Comparison of ENCODE assay signal across 8 mouse cellular contexts in genomic region chr3:108061420-108061819, GRCm38 (mm10). TPM values are rescaled to one million over a fixed set of nuclear protein-coding genes. Genes with fewer than 3 reads are reported as not detected.
DNase-seq lines count a peak whose midpoint lies in the region; ATAC-seq lines count a peak whose summit lies in the region.

No protein-coding gene starts in this region.

- 23% methylated on average over 7 of the region's 7 CpGs for WGBS in kidney, embryonic 14.5 days
- WGBS in lung, embryonic 16.5 days, result 14% methylated on average over 7 of the region's 7 CpGs

- H3K27ac ChIP-seq in kidney, embryonic 14.5 days (ENCODE audit: low read depth, low read length), result no peak overlapping the region
- no peak overlapping the region for H3K27ac ChIP-seq in lung, embryonic 16.5 days (ENCODE audit: low read length)

- H3K4me1 ChIP-seq in kidney, embryonic 14.5 days (ENCODE audit: control insufficient read depth, insufficient read depth, low read length), result no peaks in the 10 kb centered on the region
- no peaks in the 10 kb centered on the region for H3K4me1 ChIP-seq in lung, embryonic 16.5 days (replicated peaks; ENCODE audit: control insufficient read depth, insufficient read depth, low read length)

- H3K36me3 ChIP-seq in kidney, embryonic 14.5 days (ENCODE audit: control insufficient read depth, insufficient read depth, low read length), result no peaks in the 10 kb centered on the region
- H3K36me3 ChIP-seq in lung, embryonic 16.5 days (ENCODE audit: control insufficient read depth, insufficient read depth, low read length), result no peaks in the 10 kb centered on the region

- no peaks in the 10 kb centered on the region; the same call in 1 of the 2 replicates for H3K27me3 ChIP-seq in kidney, embryonic 14.5 days (ENCODE audit: control insufficient read depth, insufficient read depth, low read length)
- H3K27me3 ChIP-seq in lung, embryonic 16.5 days (ENCODE audit: control insufficient read depth, insufficient read depth, low read depth, low read length), result no peaks in the 10 kb centered on the region

- H3K9ac ChIP-seq in kidney, embryonic 14.5 days (ENCODE audit: low read depth, low read length), result no peak overlapping the region
- 0 out of 2 replicates have a peak overlapping the region, but pooled peaks have one; percentile 36 for H3K9ac ChIP-seq in lung, embryonic 16.5 days (ENCODE audit: low read length)

- H3K4me3 ChIP-seq in kidney, embryonic 14.5 days (ENCODE audit: low read length), result no peak overlapping the region
- peak overlapping the region; percentile 22; the same call in 1 of the 2 replicates for H3K4me3 ChIP-seq in lung, embryonic 16.5 days (ENCODE audit: low read length)

- no peaks in the 10 kb centered on the region for H3K9me3 ChIP-seq in kidney, embryonic 14.5 days (ENCODE audit: control insufficient read depth, low read length)
- H3K9me3 ChIP-seq in lung, embryonic 16.5 days (ENCODE audit: control insufficient read depth, low read length), result no peaks in the 10 kb centered on the region

- H3K4me2 ChIP-seq in kidney, embryonic 14.5 days (replicated peaks; ENCODE audit: low read depth, low read length), result peak overlapping the region; percentile 23; the same call in 1 of the 2 replicates
- H3K4me2 ChIP-seq in lung, embryonic 16.5 days (ENCODE audit: low read depth, low read length), result peak overlapping the region; percentile 47

- peak; percentile 66 for DNase-seq in adrenal gland, postnatal 10 days
- no peak for DNase-seq in adrenal gland, postnatal 4 days (ENCODE audit: low spot score in 2 of 2)
- DNase-seq in 416B (ENCODE audit: low read depth), result peak; percentile 90
- peak; percentile 56 for DNase-seq in c-Kit-negative CD71-positive TER-119-positive erythroid progenitor cells, embryonic 14.5 days (ENCODE audit: low read depth, low spot score)
- peak; percentile 60 to 83 for DNase-seq in heart, adult 18-20 months
- peak; percentile 21 to 61 for DNase-seq in spleen, postnatal 10 days (ENCODE audit: low spot score in 2 of 2)

- no peak for ATAC-seq in kidney, embryonic 14.5 days (ENCODE audit: low FRiP score, low TSS enrichment)
- no peak for ATAC-seq in lung, embryonic 16.5 days (ENCODE audit: low read depth)

RNA-seq across cellular contexts. Expression of gene Gstm4, which starts 16.7 kb away (rescaled TPM):
- 10 to 100 TPM; 12.8 to 13.3 TPM for total RNA-seq in adrenal gland, postnatal 10 days (2021)
- 10 to 100 TPM; 15.6 to 16.5 TPM for total RNA-seq in adrenal gland, postnatal 4 days (2021)
- 10 to 100 TPM; 12.8 to 15.6 TPM for total RNA-seq in heart, adult 18-20 months (2021)
- polyA plus RNA-seq in kidney, embryonic 14.5 days (2014; fragmentation: Nextera tagmentation; extraction: Ambion mirVana), result 17.2 and 18.4 TPM in 2 replicates
- 17.6 and 18.6 TPM in 2 replicates for polyA plus RNA-seq in lung, embryonic 16.5 days (2015; fragmentation: Nextera tagmentation; extraction: Ambion mirVana)

RNA-seq across cellular contexts. Expression of gene Ampd2, which starts 25.0 kb away (rescaled TPM):
- total RNA-seq in adrenal gland, postnatal 10 days (2021), result 10 to 100 TPM; 79.3 to 92.2 TPM
- 100 to 1,000 TPM; 101 to 109 TPM for total RNA-seq in adrenal gland, postnatal 4 days (2021)
- total RNA-seq in heart, adult 18-20 months (2021), result 1 to 10 TPM; 4.6 to 5.8 TPM
- polyA plus RNA-seq in kidney, embryonic 14.5 days (2014; fragmentation: Nextera tagmentation; extraction: Ambion mirVana), result 36.8 and 43.4 TPM in 2 replicates
- polyA plus RNA-seq in lung, embryonic 16.5 days (2015; fragmentation: Nextera tagmentation; extraction: Ambion mirVana), result 34.5 and 38.5 TPM in 2 replicates

RNA-seq across cellular contexts. Expression of gene Gnat2, which starts 31.2 kb away (rescaled TPM):
- 1 to 10 TPM; 6.6 to 6.8 TPM for total RNA-seq in adrenal gland, postnatal 10 days (2021)
- 1 to 10 TPM; 3.9 to 4.1 TPM for total RNA-seq in adrenal gland, postnatal 4 days (2021)
- under 1 TPM in 1 of 2 experiments, not detected in 1; 0.18 TPM for total RNA-seq in heart, adult 18-20 months (2021)
- polyA plus RNA-seq in kidney, embryonic 14.5 days (2014; fragmentation: Nextera tagmentation; extraction: Ambion mirVana), result 1.5 and 2.1 TPM in 2 replicates
- 0.80 and 1.6 TPM in 2 replicates for polyA plus RNA-seq in lung, embryonic 16.5 days (2015; fragmentation: Nextera tagmentation; extraction: Ambion mirVana)

RNA-seq across cellular contexts. Expression of gene Gstm1, which starts 43.6 kb away (rescaled TPM):
- total RNA-seq in adrenal gland, postnatal 10 days (2021), result 100 to 1,000 TPM; 131 to 144 TPM
- total RNA-seq in adrenal gland, postnatal 4 days (2021), result 100 to 1,000 TPM; 144 to 170 TPM
- 100 to 1,000 TPM; 296 to 418 TPM for total RNA-seq in heart, adult 18-20 months (2021)
- 63.0 and 73.6 TPM in 2 replicates for polyA plus RNA-seq in kidney, embryonic 14.5 days (2014; fragmentation: Nextera tagmentation; extraction: Ambion mirVana)
- 83.0 and 91.2 TPM in 2 replicates for polyA plus RNA-seq in lung, embryonic 16.5 days (2015; fragmentation: Nextera tagmentation; extraction: Ambion mirVana)

Comparison
In these comparisons a context has a peak if more than half of its experiments do, and no peak if none do; other contexts are left out.
1. DNase-seq: peak in adrenal gland, postnatal 10 days (single experiment), 416B (single experiment), c-Kit-negative CD71-positive TER-119-positive erythroid progenitor cells, embryonic 14.5 days (single experiment), heart, adult 18-20 months (2 of 2) and spleen, postnatal 10 days (2 of 2); none in adrenal gland, postnatal 4 days (0 of 2).
2. RNA of gene Ampd2, which starts 25.0 kb away (total RNA-seq): 101 to 109 TPM in adrenal gland, postnatal 4 days and 79.3 to 92.2 TPM in adrenal gland, postnatal 10 days; 4.6 to 5.8 TPM in heart, adult 18-20 months; every median in the first group is over 10 times any median in the second.
3. RNA of gene Gnat2, which starts 31.2 kb away (total RNA-seq): 6.6 to 6.8 TPM in adrenal gland, postnatal 10 days and 3.9 to 4.1 TPM in adrenal gland, postnatal 4 days; 0.18 TPM in heart, adult 18-20 months; every median in the first group is over 4 times any median in the second.